Mouse (Mus musculus) ES-E14 (cell line): ENCODE data around the gene Hoxc12.

Experiments used
- CHD2 ChIP-seq: IDR thresholded peaks from 2 replicates; pipeline ENCODE4 v1.6.1; 2014; ENCODE audit warnings: mild to moderate bottlenecking, low read depth, low read length, inconsistent platforms
- HCFC1 ChIP-seq: IDR thresholded peaks from 2 replicates; pipeline ENCODE4 v1.6.1; 2012; ENCODE audit warnings: low read length, inconsistent platforms, borderline replicate concordance; ENCODE audit not compliant: insufficient read depth

GRCm38 (mm10) chr15:102953561-102953960, 17.0 kb downstream of the Hoxc12 start:
- TF ChIP-seq HCFC1 (no peak), CHD2 (no peak)
